Mouse (Mus musculus): ENCODE measurements around the gene Angptl6.

Gene Angptl6

DNA sequence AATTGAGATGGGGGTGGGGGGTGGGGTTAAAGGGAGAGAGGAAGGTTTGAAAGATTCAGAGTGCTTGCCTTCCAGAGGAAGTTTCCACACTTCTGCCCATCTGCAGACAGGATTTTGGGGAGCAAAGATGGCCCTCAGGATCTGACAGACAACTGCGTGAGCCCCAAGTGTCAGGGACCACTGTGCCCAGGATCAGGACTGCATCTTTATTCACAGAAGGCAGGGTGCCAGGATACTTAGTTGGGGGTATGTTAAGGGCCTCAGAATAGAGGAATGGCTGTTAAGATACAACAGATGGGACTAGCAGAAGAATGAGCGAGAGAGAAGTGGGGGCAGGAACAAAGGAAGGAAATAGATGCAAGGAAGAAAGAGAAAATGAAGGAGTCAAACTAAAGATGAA is 7.0 kb upstream of the Angptl6 start:
- no peak for DNase-seq (ENCODE audit: low spot score in 2 of 2)

DNA sequence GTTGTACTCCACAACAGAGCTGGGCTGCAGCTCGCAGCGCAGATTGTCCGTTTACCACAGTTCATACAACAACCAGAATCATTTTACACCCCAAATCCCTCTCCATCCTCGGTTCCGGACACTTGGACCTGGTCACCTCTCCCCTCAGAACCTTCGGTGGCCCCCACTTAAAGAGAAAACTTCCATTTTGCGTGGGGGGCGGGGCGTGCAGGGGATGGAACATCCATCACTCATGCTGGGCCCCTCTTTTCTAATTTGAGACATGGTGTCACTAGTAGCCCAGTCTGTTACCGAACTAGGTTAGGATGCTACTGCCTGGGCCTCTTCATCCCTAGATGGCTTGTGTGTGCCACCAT is 839 bp downstream of the Angptl6 start:
- DNase-seq (ENCODE audit: low spot score in 2 of 2): peak in 1 of 2 experiments; percentile 35

DNA sequence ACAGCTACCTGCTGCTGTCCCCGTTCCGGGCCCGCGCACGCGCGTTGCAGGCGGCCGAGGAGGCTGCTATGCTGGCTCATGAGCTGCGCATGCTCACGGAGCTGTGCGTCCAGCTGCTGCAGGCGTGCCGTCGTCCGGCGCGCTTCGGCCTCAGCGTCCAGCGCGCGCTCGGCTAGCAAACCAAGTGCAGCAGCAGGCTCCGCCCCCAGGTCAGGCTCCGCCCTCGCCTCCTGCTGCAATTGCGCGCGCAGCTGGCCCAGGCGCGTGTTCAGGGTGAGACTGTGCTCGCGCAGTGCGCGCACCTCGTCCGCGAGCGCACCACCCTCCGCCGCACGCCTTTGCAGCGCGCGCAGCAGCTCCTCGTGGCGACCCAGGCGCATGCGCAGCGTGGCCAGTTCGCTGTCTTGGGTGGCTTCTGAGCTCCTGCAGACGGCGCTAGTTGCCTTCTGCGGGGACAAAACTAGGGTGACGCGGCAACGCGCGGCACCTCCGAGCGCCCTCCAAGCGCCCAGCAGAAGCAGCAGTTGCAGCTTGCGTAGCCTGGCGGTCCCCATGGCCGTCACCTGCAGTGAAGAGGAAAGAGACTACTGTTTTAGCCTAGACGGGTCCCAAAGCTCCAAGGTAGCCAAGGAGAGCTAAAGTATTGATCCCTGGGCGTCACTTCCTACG is 1.4 kb downstream of the Angptl6 start:
- peak; percentile 98 for DNase-seq (ENCODE audit: low spot score in 2 of 2)

DNA sequence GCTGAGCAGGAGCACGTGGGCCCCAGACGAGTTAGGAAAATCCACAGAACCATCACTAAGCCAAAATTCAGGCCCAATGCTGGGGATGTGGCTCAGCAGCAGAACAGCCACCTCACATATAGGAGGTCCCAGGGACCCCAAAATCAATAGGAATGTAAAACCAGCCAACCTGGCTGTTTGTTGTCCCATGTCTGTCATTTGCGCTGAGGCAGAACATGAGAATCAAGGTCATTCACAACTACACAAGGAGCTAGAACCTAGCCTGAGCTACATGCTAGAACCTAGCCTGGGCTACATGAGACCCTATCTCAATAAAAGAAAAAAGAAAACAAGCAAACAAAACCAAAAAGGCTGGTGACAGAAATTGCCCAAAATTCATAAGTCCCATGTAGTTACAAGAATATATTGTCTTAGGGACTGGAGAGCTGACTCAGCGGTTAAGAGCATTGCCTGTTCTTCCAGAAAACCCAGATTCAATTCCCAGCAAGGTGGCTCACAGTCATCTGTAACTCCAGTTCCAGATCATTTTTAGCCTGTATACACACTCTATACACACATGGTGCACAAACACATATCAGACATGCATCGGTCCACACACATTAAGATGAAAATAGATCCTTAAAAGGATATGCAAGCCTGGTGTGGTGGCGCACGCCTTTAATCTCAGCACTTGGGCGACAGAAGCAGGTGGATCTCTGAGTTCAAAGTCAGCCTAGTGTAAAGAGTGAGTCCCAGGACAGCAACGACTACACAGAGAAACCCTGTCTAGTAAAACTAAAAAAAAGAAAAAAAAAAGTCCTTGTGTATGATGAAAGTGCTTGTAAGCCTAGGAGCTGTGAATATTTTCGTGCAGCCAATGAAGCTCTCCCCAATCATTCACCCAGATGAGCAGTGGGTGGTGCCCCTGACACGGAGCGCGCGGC is 2.1 kb downstream of the Angptl6 start:
- DNase-seq (ENCODE audit: low spot score in 2 of 2): no peak

DNA sequence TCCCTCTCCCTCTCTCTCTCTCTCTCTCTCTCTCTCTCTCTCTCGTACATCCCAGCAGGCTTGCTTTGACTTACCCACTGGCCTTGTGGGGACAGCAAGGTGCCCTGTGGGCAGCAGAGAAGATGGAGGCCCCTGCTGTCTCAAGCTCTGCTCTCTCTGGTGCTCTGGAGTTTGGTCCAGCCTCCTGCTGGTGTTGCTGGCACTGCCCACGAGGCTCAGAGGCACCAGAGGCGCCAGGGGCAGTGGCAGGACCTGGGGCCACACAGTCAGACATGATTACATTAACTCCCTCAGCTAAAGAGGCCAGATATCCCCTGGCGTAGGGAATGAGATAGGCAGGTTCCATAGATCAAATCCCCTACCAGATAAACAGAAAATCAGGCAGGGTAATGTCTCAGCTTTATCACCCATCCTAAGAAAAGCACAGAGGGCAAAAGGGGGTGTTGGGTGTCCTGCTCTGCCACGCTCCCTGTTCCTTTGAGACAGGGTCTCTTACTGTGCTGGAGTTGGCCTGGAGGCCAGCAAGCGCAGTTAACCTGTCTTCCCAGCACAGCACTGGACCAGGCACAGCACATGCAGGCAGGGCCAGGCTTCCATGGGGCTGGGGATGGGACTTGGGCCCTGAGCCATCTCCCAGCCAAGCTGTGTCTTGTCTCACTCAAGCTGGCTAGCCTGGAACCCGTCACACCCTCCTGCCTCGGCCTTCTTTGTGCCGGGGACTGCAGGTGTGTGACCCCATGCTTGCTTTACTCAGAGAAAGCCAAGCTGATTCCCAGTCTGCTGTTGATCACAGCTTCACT is 3.0 kb downstream of the Angptl6 start:
- DNase-seq (ENCODE audit: low spot score in 2 of 2): no peak

DNA sequence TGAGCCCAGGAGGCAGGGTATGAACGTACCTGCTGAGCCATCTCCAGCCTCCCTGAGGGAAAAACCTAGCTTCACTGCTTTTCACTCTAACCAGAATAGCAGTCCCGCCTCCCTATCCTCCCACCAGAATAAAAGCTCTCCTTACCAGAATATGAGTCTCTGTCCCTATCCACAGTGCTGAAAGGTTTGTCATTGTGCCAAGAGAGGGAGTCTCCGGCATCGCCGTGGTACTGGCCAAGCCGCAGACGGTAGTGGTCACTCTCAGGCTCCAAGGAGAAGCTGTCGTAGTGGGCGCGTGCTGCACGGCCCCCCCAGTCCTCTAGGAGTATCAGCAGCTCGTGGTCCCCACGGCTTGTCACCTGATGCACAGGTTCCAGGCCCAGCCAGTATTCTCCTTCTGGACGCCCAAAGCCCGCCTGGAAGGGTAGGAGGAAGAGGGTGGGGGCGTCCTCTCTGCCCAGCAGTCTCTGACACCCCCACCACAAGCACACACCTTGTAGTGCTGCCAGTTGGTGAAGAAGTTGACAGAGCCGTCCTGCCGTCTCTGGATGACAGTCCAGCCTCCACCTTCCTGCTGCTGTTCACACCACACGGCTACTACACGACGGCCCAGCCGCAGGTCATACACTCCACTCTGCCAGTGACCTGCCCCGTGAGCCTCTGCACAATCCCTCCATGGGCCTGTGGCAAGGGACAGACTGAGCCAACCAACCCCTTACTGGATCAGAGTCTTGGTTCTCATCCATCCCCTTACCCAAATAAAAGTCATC is 4.3 kb downstream of the Angptl6 start:
- no peak for DNase-seq (ENCODE audit: low spot score in 2 of 2)

DNA sequence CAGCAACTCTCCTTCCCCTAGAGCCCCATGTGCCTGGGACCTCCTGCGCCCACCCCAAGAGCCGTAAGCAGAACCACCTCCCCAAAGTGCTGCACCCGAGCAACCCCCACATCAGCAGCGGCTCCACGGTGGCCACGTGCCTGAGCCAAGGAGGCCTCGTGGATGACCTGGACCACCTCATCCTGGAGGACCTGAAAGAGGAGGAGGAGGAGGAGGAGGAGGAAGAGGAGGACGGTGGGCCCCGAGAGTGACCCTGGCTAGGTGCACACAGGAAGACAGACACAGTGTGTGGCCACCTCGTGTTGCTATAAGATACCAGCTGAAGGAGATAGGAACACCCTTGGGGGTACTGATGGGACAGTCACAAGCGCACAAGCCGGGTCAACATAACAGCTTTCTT is 6.0 kb downstream of the Angptl6 start:
- no peak for DNase-seq (ENCODE audit: low spot score in 2 of 2)

DNA sequence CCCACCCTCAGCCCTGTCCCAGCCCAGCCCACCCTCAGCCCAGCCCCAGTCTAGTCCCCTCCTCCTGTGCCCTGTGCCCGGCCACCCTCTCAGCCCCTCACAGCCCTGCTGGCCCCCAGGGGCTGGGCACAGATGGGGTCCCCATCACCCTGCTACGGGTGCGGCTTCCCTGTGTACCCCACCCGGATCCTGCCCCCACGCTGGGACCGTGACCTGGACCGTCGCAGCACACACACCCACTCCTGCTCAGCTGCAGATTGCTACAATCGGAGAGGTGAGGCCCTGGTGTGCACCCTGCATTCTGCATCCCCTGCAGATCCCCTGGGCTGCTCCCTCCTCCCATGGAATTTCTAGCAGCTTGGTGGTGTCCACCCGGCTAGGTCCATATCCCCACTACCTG is 6.5 kb downstream of the Angptl6 start:
- DNase-seq (ENCODE audit: low spot score in 2 of 2): no peak

DNA sequence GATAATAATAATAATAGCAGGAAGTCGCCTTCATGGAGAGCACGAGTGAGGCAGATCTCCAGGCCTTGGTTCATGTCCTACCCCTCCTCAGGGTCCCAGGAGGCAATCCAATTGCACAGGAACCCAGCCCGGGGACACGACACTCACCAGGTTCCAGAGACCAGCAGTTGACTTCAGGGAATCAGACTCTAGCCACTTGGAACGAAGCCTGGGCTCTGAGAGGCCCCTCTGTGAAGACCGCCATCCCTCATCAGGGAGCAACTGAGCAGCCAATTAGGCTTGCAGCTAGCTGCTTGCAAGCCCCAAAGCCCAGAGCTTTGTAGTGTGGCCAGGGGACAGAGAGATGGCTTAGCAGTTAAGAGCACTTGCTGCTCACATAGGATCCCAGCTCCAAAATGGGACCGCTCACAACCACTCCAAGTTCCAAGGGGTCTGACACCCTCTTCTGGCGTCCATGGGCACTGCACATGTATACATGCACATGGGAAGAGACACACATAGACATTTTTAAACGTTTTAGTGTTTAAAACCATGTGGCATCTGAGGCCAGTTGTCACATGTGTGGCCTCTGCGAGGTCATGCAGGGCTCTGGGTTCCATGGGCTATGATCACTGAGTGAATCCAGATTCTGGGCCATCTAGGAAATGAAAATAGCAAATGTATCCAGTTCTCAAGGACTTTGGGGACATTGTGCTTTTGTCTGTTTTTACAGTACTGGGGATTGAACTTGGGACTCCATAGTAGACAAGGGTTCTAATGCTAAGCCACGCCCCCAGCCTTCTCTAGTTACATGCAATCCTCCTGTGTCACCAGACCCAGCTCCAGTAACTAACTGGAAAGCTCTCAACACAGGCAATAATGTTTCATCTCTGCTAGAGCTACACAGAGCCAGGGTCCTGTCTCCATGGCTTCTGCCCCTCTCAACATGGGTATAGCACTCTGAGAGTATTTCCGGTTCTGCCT is 9.0 kb downstream of the Angptl6 start:
- no peak for DNase-seq (ENCODE audit: low spot score in 2 of 2)

DNA sequence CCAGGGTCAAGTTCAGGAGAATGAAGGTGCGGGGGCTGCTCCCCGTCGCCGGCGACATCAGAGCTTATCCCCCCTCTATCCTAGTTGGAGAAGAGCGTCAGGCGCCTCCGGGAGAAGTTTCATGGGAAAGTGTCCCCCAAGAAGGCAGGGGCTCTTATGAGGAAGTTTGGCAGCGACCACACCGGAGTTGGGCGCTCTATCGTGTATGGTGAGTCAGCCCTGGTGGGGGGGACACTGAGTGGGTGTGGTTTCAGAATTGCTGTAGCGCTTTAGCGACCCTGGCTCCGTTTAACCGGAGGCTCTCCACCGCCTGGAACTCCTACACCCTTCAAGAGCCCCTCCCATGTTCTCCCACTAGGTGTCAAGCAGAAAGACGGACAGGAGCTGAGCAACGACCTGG is 10.3 kb downstream of the Angptl6 start:
- DNase-seq (ENCODE audit: low spot score in 2 of 2): no peak

DNA sequence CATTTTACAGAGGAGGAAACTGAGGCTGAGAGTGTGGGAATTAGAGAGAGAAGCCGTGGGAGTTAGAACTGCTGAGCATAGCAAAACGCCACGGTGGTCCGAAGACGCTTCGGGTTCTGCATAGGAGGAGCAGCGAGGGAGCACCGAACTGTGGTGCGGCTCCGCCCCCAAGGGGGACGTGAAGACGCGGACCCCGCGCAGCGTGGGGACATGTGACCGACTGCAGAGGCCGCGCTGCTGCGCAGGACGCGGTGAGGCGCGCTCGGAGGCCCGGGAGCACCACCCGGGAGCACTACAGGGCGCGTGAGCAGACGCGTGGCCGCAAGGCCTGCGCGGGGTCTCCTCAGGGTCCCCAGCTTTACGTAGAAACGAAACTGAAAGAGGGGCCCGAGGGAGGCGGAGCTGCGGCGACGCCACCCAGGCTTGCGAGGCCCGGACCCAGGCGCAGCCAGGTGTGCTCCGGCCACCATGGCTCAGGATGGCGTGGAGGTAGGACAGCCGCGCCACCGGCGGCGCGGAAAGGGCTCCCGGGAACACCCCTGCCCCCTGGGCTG is 11.0 kb downstream of the Angptl6 start, which contains the start of gene A230050P20Rik:
A230050P20Rik (plus strand) TSS at position 195 of the 554 bp plus-strand sequence.
- DNase-seq (ENCODE audit: low spot score in 2 of 2): no peak

DNA sequence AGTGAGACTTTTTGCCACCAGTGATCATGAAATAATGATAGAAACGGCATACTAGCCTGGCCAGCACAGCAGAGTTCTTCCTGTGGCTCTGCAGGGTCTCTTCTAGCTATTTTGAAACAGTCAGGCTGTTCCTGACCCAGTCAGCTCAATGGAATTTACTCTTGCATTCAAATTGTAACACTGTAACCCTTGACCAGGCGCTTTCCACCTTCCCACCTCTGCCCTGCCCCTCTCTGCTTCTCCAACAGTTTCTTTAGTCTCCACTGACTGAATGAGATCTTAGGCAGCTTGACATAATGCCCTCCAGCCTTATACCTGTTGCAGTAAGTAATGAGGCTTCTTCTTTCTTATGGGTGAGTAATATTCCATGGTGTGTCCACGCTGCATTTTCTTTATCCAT is 12.6 kb downstream of the Angptl6 start:
- DNase-seq (ENCODE audit: low spot score in 2 of 2): no peak

DNA sequence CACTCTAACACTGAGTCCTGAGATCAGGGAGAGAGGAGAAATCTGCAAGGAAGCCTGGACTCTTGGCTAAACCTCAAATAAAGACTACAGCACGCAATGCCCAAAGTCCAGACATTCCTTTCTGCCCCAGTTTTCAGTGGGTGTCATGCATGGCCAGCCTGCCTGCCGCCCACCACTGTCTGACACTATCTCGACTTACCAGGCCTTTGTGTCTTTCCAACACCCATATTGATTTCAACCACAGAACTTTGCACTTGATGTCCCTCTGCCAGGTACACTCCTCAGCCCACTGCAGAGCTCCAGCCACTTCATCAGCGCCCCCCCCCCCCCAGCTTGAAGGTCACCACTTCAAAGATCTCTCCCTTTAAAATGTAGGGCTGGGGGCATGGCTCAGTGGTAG is 17.3 kb downstream of the Angptl6 start:
- no peak for DNase-seq (ENCODE audit: low spot score in 2 of 2)

DNA sequence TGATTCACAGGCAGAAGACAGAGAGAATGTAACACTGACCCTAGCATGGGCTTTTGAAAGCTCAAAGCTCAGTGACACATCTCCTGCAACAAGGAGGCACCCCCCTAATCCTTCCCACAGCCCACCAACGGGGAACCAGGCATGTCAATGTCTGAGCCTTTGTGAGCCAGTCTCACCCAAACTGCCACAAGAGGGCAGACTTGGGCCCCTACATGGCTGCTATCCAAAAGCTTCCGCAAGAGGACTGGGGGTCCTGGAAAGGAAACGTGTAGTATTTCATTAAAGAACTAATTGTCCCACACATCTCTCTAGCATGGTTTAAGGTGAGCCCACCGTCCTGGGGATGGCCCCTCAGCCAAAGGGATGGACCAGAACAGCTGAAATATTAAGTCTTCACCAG is 17.7 kb downstream of the Angptl6 start:
- DNase-seq (ENCODE audit: low spot score in 2 of 2): peak in 1 of 2 experiments; percentile 31

DNA sequence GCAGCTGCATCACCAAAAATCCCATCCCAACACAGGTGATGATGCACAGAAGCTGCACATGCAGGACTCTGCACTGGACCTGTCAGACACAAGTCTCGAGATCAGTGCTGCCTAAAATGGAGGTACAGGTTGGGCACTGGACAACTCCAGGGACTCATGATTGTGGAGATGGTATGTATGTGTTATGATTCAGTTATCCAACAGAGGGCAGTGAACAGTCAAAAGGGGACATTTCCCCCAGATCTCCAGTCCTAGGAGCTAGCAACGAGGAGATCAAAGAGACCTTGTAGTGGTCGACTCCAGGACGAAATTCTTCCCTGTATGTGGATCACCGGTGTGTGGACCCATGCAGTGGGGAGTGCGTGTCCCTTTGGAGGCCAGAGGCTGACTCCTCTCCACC is 19.6 kb downstream of the Angptl6 start:
- no peak for DNase-seq (ENCODE audit: low spot score in 2 of 2)

DNA sequence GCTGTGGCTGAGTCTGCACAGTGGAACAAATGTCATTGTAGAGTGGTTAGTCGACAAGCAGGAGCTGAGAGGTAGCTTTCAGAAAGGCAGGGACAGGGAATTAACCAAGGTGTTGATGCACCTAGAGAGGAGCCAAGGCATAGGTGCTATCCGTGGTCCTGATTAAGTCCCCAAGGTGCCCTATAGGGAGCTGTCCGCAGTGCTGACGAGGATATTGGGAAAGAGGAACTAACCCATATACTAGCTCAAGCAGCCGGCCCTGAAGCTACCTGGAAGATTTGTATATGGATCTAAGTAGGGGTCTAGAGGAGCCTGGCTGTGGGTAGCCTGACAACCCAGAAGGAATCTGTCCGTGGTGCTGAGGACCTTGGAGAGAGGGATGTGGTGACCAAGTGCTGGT is 22.4 kb downstream of the Angptl6 start:
- peak; percentile 23 to 51 for DNase-seq (ENCODE audit: low spot score in 2 of 2)

DNA sequence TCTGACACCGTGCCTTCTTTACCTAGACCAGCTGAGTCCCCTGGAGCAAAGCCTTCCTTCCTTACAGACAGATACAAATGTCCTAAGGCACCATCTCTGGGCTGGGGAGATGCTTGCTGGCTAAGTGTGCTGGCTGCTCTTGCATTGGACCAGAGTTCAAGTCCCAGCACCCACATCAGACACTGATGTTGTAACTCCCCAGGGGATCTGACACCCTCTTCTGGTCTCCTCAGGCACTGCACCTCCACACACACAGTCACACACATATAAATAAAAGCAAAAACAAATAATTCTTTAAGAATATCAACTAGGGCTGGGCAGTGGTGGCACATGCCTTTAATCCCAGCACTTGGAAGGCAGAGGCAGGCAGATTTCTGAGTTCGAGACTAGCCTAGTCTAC is 29.3 kb downstream of the Angptl6 start:
- no peak for DNase-seq (ENCODE audit: low spot score in 2 of 2)

DNA sequence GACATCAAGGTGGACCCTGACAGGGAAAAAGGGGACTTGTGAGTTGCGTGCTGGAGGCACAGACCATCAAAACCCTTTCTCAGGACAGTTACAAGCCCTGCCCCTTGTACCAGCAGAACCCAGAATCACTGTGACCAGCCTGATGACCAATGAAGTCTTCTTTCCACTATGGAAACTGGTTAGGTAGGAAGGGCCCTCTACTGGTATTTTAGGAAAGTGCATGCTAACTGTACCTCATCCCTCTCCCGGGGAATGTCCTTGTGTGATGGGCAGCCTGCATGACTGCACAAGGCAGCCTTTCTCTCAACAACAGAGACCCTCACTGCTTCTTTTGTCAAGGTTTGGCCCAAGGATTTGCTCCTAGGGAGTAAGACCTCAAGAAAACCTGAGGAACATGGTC is 36.9 kb downstream of the Angptl6 start:
- no peak for DNase-seq (ENCODE audit: low spot score in 2 of 2)

DNA sequence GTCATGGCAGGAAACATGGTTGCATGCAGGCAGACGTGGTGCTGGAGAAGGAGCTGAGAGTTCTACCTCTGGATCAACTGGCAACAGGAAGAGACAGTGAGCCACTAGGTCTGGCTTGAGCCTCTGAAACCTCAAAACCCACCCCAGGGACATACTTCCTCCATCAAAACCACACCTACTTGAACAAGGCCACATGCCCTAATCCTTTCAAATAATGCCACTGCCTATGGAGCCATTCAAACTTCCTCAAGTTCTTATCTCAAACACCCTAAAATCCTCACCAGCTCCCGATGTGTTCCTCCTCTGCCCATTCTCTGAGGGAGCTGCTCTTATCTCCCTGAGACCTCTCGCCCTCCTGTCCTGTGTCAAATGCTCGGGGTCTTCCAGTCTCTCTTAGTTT is 37.3 kb downstream of the Angptl6 start:
- no peak for DNase-seq (ENCODE audit: low spot score in 2 of 2)

DNA sequence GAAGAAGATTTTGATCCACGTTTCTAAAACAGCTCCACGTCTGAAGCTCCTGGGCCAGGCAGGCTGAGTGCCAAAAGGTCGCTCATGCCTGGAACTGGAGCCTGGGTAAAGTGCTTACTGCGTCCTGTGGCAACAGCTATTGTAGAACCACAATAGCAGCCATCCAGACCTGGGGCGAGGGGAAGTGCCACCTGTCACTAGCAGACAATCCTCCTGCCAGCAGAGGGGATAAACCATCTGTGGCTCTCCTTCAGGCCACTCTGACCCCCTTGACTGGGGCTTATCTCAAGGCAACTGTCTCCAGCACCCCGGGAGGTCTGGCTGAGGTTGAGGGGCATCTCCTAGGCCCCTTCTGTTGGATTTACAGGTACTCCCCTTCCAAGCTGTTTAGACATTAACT is 40.6 kb downstream of the Angptl6 start:
- no peak for DNase-seq (ENCODE audit: low spot score in 2 of 2)

Measured in spleen, postnatal 14 days (tissue).